9 mouse cellular contexts compared by ENCODE assay signal in genomic region chr17:30198422-30198821, GRCm38 (mm10).
DNase-seq lines count a peak whose midpoint lies in the region; ATAC-seq and TF ChIP-seq lines count a peak whose summit lies in the region.
"Had no signal": no experiment of that assay in that cellular context is flagged by ENCODE, and none has a peak within 500 bp of the region (broad histone marks: within the 10 kb centered on the region; RNA-seq: fewer than 3 reads in every experiment).

No protein-coding gene starts in this region.

- no peak overlapping the region for H3K4me3 ChIP-seq in heart, embryonic 15.5 days
- no peak overlapping the region for H3K4me3 ChIP-seq in lung, adult 2 months (replicated peaks; ENCODE audit: extremely low read depth, low read depth, low read length)
- H3K4me3 ChIP-seq in liver, embryonic 11.5 days (ENCODE audit: low read depth, low read length): no peak overlapping the region
- H3K4me3 ChIP-seq: intestine, embryonic 15.5 days had no signal

- H3K27me3 ChIP-seq in heart, embryonic 15.5 days: no peaks in the 10 kb centered on the region
- H3K27me3 ChIP-seq in liver, embryonic 11.5 days (replicated peaks; ENCODE audit: control insufficient read depth, insufficient read depth, low read length): no peaks in the 10 kb centered on the region
- H3K27me3 ChIP-seq: intestine, embryonic 15.5 days had no signal

- DNase-seq in kidney, postnatal 14 days: peak; percentile 48
- no peak for DNase-seq in kidney, adult 9 months
- DNase-seq in urinary bladder, postnatal 10 days (ENCODE audit: low spot score): peak; percentile 8
- no peak for DNase-seq in urinary bladder, adult 18-20 months (ENCODE audit: low spot score in 2 of 2)
- DNase-seq in lung, adult 2 months: no peak
- no peak for DNase-seq in liver, embryonic 11.5 days (ENCODE audit: low spot score)
- DNase-seq: cerebellum, adult 11 months had no signal

- peak; percentile 30; the same call in 1 of the 2 replicates for ATAC-seq in heart, embryonic 15.5 days (replicated peaks; ENCODE audit: insufficient number of reproducible peaks, insufficient read depth, low FRiP score, low read depth)
- ATAC-seq in liver, embryonic 11.5 days (replicated peaks; ENCODE audit: low FRiP score): no peak

- no peaks in the 10 kb centered on the region for H3K9me3 ChIP-seq in heart, embryonic 15.5 days (replicated peaks)
- no peaks in the 10 kb centered on the region for H3K9me3 ChIP-seq in liver, embryonic 11.5 days (ENCODE audit: control insufficient read depth, low read length)
- H3K9me3 ChIP-seq: intestine, embryonic 15.5 days had no signal

- no peak for TF ChIP-seq CTCF in lung, adult 2 months (IDR thresholded peaks at IDR 0.05; ENCODE audit: insufficient read depth, low read length)

- H3K36me3 ChIP-seq in heart, embryonic 15.5 days: no peaks in the 10 kb centered on the region
- no peaks in the 10 kb centered on the region for H3K36me3 ChIP-seq in liver, embryonic 11.5 days (ENCODE audit: control insufficient read depth, insufficient read depth, low read length)
- H3K36me3 ChIP-seq: intestine, embryonic 15.5 days had no signal

- 27% methylated on average over 10 of the region's 10 CpGs for WGBS in heart, embryonic 15.5 days
- 54% methylated on average over 10 of the region's 10 CpGs for WGBS in lung, adult 2 months
- 62% methylated on average over 10 of the region's 10 CpGs for WGBS in liver, embryonic 11.5 days

- H3K4me2 ChIP-seq in heart, embryonic 15.5 days: 0 out of 2 replicates have a peak overlapping the region, but pooled peaks have one; percentile 8
- no peak overlapping the region for H3K4me2 ChIP-seq in liver, embryonic 11.5 days
- H3K4me2 ChIP-seq: intestine, embryonic 15.5 days had no signal

- H3K9ac ChIP-seq in heart, embryonic 15.5 days: 0 out of 2 replicates have a peak overlapping the region, but pooled peaks have one; percentile 25
- no peak overlapping the region for H3K9ac ChIP-seq in liver, embryonic 11.5 days (ENCODE audit: low read depth, low read length)
- H3K9ac ChIP-seq: intestine, embryonic 15.5 days had no signal

- peak overlapping the region; percentile 78 for H3K27ac ChIP-seq in heart, embryonic 15.5 days
- no peak overlapping the region for H3K27ac ChIP-seq in liver, embryonic 11.5 days (ENCODE audit: low read depth, low read length)
- H3K27ac ChIP-seq: intestine, embryonic 15.5 days had no signal

- H3K4me1 ChIP-seq in heart, embryonic 15.5 days (replicated peaks): peaks cover 97% of the 10 kb centered on the region
- peaks cover 41% of the 10 kb centered on the region for H3K4me1 ChIP-seq in lung, adult 2 months (ENCODE audit: control insufficient read depth, insufficient read depth, low read length)
- H3K4me1 ChIP-seq in liver, embryonic 11.5 days (replicated peaks; ENCODE audit: control insufficient read depth, insufficient read depth, low read length): peaks cover 23% of the 10 kb centered on the region

- TF ChIP-seq POLR2A in lung, adult 2 months (IDR thresholded peaks at IDR 0.05; ENCODE audit: borderline replicate concordance, extremely low read depth, low read depth, low read length): no peak

Comparison
In these comparisons a context has a peak if more than half of its experiments do, and no peak if none do; other contexts are left out.
1. DNase-seq: peak in kidney, postnatal 14 days (single experiment) and urinary bladder, postnatal 10 days (single experiment); none in kidney, adult 9 months (single experiment), urinary bladder, adult 18-20 months (0 of 2), lung, adult 2 months (single experiment) and liver, embryonic 11.5 days (single experiment).